Mouse (Mus musculus) liver, adult 2 months (tissue): ENCODE results near the gene Plpp7. TPM values are rescaled to one million over a fixed set of nuclear protein-coding genes. Genes with fewer than 3 reads are reported as not detected.

Experiments used
- DNase-seq: peaks from one replicate; pipeline ENCODE4 v3.0.0-alpha.2; 2011; ENCODE audit warnings: low read depth, low spot score; ENCODE audit errors: extremely low read depth
- H3K27ac ChIP-seq: fragments of 200-500 bp; replicated peaks from 2 replicates; pipeline ENCODE4 v1.5.1; 2012; ENCODE audit warnings: low read depth, mild to moderate bottlenecking, control low read depth, inconsistent platforms, low read length; ENCODE audit not compliant: insufficient read depth
- H3K27me3 ChIP-seq: fragments of 200-500 bp; 2 replicates; pipeline ENCODE4 v1.6.1; 2012; ENCODE audit warnings: mild to moderate bottlenecking, moderate library complexity, low read length, inconsistent platforms; ENCODE audit not compliant: control insufficient read depth, insufficient read depth
- H3K36me3 ChIP-seq: fragments of 200-500 bp; 2 replicates; pipeline ENCODE4 v1.6.1; 2012; ENCODE audit warnings: low read length, inconsistent platforms; ENCODE audit not compliant: control insufficient read depth, insufficient read depth
- H3K4me1 ChIP-seq: fragments of 200-500 bp; 2 replicates; pipeline ENCODE4 v1.6.1; 2011; ENCODE audit warnings: low read length; ENCODE audit not compliant: control insufficient read depth, insufficient read depth
- H3K4me3 ChIP-seq: fragments of 200-500 bp; 2 replicates; pipeline ENCODE4 v1.5.1; 2011; ENCODE audit warnings: low read depth, mild to moderate bottlenecking, control low read depth, low read length, moderate library complexity; ENCODE audit not compliant: insufficient read depth
- H3K79me2 ChIP-seq: fragments of 200-500 bp; 2 replicates; pipeline ENCODE4 v1.6.1; 2012; ENCODE audit warnings: inconsistent platforms, mild to moderate bottlenecking, low read length, moderate library complexity; ENCODE audit not compliant: control insufficient read depth, insufficient read depth
- H3K9ac ChIP-seq: fragments of 200-500 bp; 2 replicates; pipeline ENCODE4 v1.6.1; 2012; ENCODE audit warnings: low read depth, mild to moderate bottlenecking, control low read depth, inconsistent platforms, low read length
- CTCF ChIP-seq: fragments of 200-500 bp; IDR thresholded peaks from 2 replicates; pipeline ENCODE4 v1.5.1; 2011; ENCODE audit warnings: low read depth, low read length, control low read depth
- POLR2A ChIP-seq: fragments of 200-500 bp; IDR thresholded peaks from 2 replicates; pipeline ENCODE4 v1.6.1; 2011; ENCODE audit warnings: low read length, control low read depth; ENCODE audit not compliant: insufficient read depth; ENCODE audit errors: extremely low read depth
- WGBS: fragments of 180-500 bp; shearing (Covaris S2); methylation state at CpG from one replicate; pipeline ENCODE4 v1.1.7; 2018; 5-methylcytosine and 5-hydroxymethylcytosine counted together
- polyA plus RNA-seq: library from polyadenylated mRNA; depleted of rRNA; stranded (reverse); fragments of >200 nt; gene quantifications from 2 replicates; pipeline ENCODE4 v1.2.3, GENCODE M21; 2012
- total RNA-seq: library from RNA; depleted of rRNA; stranded (reverse); fragments of >200 nt; gene quantifications from 2 replicates; pipeline ENCODE4 v1.2.3, GENCODE M21; 2014

The Plpp7 gene
- total and polyA plus RNA-seq, 2 experiments, result 0.37 to 2.3 TPM

GRCm38 (mm10) chr2:32082229-32082628, 13.1 kb upstream of the Plpp7 start:
- Histone ChIP-seq H3K4me1 (no peaks in the 10 kb centered on the region), H3K36me3 (no peaks in the 10 kb centered on the region), H3K4me3 (peak overlapping the region; percentile 80), H3K27ac (peak overlapping the region; percentile 65), H3K27me3 (peaks cover 10% of the 10 kb centered on the region), H3K9ac (peak overlapping the region; percentile 50), H3K79me2 (no peaks in the 10 kb centered on the region)
- TF ChIP-seq POLR2A, result no peak
- TF ChIP-seq CTCF, result no peak
- no peak for DNase-seq
- WGBS, result 56% methylated on average over 2 of the region's 2 CpGs

DNA sequence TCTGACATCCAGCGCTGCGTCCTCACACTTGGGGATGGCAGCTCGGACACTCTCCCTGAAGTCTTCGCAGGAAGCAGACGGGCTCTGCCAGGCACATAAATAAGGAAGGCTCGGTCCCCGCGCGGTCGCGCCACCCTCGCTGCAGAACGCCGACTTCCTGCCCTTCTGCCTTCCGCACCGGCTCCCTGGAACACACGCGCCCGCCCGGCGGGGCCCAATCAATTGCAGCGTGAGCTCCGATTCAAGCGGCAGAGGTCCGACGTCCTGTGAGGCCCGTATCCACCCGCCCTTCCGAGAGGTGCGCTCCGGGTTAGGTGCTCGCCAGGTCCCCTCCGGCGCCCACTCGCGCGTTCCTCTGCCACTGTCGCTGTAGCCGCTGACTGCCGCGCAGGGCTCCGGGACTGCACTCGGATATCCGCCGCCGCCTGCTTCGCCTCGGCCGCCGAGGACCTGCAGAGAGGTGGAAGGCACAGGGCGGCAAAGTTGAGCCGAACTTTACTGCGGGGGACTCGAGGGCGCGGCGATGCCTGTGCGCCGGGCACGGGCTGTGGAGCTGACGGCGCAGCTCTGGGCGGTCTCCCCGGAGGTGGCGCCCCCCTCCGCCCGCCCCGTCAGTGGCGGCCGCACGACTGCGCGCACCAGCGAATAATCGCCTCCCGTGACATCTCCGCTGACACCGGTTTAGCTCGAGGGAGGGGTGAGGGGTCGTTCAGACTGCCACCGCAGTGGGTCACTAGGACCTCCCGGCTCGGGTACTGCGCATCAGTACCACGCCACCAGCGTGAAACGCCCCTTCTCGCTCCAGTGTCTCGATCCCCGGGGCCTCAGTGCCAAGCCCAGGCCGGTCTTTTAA, 11.9 kb upstream of the Plpp7 start:
- Histone ChIP-seq H3K27me3 (peaks cover 14% of the 10 kb centered on the region), H3K36me3 (no peaks in the 10 kb centered on the region), H3K4me3 (peak overlapping the region; percentile 80), H3K27ac (peak overlapping the region; percentile 43), H3K9ac (peak overlapping the region; percentile 77), H3K4me1 (no peaks in the 10 kb centered on the region), H3K79me2 (no peaks in the 10 kb centered on the region)
- no peak for DNase-seq
- TF ChIP-seq CTCF, result no peak
- no peak for TF ChIP-seq POLR2A
- 2% methylated on average over 90 of the region's 91 CpGs for WGBS

- WGBS, result 1% methylated on average over 67 of the region's 68 CpGs
- TF ChIP-seq POLR2A (no peak), CTCF (no peak)
- Histone ChIP-seq H3K36me3 (no peaks in the 10 kb centered on the region), H3K27me3 (peaks cover 16% of the 10 kb centered on the region), H3K9ac (peak within 1 kb of the TSS; percentile 77), H3K4me3 (peak within 1 kb of the TSS; percentile 80), H3K27ac (no peak within 1 kb of the TSS), H3K79me2 (no peaks in the 10 kb centered on the region), H3K4me1 (no peaks in the 10 kb centered on the region)
- DNase-seq, result no peak
Measured at GRCm38 (mm10) chr2:32084111-32084871, 11.0 kb upstream of the Plpp7 start, which contains the start of gene Fam78a. Fam78a (minus strand) TSS chr2:32084857.

GRCm38 (mm10) chr2:32084872-32085199, 10.5 kb upstream of the Plpp7 start:
- no peak overlapping the region for H3K9ac ChIP-seq
- 40% methylated on average over 2 of the region's 2 CpGs for WGBS
- H3K4me1 ChIP-seq, result no peaks in the 10 kb centered on the region
- no peak for DNase-seq
- no peaks in the 10 kb centered on the region for H3K36me3 ChIP-seq
- H3K27ac ChIP-seq, result no peak overlapping the region
- peak overlapping the region; percentile 80; the same call in 1 of the 2 replicates for H3K4me3 ChIP-seq
- no peaks in the 10 kb centered on the region for H3K79me2 ChIP-seq
- TF ChIP-seq CTCF, result no peak
- H3K27me3 ChIP-seq, result peaks cover 16% of the 10 kb centered on the region

DNA sequence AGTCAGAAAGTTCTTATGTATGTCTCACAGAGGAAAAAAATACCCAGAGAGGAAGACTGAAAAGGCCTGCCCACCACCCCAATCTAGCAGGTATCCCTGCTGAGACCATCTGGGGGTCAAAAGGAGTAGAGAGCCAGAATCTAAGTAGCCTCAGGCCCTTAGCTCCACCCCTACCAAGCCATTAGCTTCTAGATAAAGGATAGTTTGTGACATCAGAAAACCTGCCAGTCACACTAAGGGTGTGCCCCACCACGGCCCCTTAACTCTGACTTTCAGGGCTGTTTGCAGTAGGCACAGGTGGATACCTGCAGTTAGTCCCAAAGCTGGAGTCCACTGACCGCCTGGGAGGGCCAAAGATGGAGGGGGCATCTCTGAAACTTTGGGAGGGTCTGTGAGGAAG, 10.1 kb upstream of the Plpp7 start:
- no peak overlapping the region for H3K4me3 ChIP-seq

More for the DNA sequence above, 10.1 kb upstream of the Plpp7 start:
- H3K79me2 ChIP-seq, result no peaks in the 10 kb centered on the region
- WGBS, result 83% methylated on average over 2 of the region's 2 CpGs
- DNase-seq, result no peak
- TF ChIP-seq CTCF (no peak), POLR2A (no peak)
- H3K27ac ChIP-seq, result no peak overlapping the region
- H3K36me3 ChIP-seq, result no peaks in the 10 kb centered on the region
- H3K9ac ChIP-seq, result no peak overlapping the region
- peaks cover 16% of the 10 kb centered on the region for H3K27me3 ChIP-seq
- no peaks in the 10 kb centered on the region for H3K4me1 ChIP-seq
